Mouse (Mus musculus) neural tube, embryonic 15.5 days (tissue): ENCODE results near the gene Gcnt7. TPM values are rescaled to one million over a fixed set of nuclear protein-coding genes. Genes with fewer than 3 reads are reported as not detected.
A peak's percentile ranks its signal among the peaks of the same experiment; 100 is the strongest.

Experiments
- ATAC-seq: fragments of 200-750 bp; cut with Nextera tagmentation; 2 replicates; pipeline ENCODE4 v1.8.0; 2017; ENCODE audit warnings: mild to moderate bottlenecking, moderate TSS enrichment, moderate library complexity; ENCODE audit not compliant: low FRiP score
- H3K27ac ChIP-seq: fragments of 300-500 bp; sonication (generic); replicated peaks from 2 replicates; pipeline ENCODE4 v1.5.1; 2015; ENCODE audit warnings: mild to moderate bottlenecking, inconsistent platforms
- H3K27me3 ChIP-seq: fragments of 300-500 bp; sonication (generic); replicated peaks from 2 replicates; pipeline ENCODE4 v1.6.1; 2015; ENCODE audit warnings: inconsistent platforms
- H3K36me3 ChIP-seq: fragments of 300-500 bp; sonication (generic); 2 replicates; pipeline ENCODE4 v1.6.1; 2015; ENCODE audit warnings: inconsistent platforms
- H3K4me1 ChIP-seq: fragments of 300-500 bp; sonication (generic); 2 replicates; pipeline ENCODE4 v1.6.1; 2015; ENCODE audit warnings: inconsistent platforms
- H3K4me2 ChIP-seq: fragments of 300-500 bp; sonication (generic); 2 replicates; pipeline ENCODE4 v1.6.1; 2015; ENCODE audit warnings: inconsistent platforms, mild to moderate bottlenecking, moderate library complexity
- H3K4me3 ChIP-seq: fragments of 300-500 bp; sonication (generic); replicated peaks from 2 replicates; pipeline ENCODE4 v1.5.1; 2015; ENCODE audit warnings: mild to moderate bottlenecking, inconsistent platforms
- H3K9ac ChIP-seq: fragments of 300-500 bp; sonication (generic); replicated peaks from 2 replicates; pipeline ENCODE4 v1.6.1; 2015; ENCODE audit warnings: mild to moderate bottlenecking, inconsistent platforms
- H3K9me3 ChIP-seq: fragments of 300-500 bp; sonication (generic); replicated peaks from 2 replicates; pipeline ENCODE4 v1.6.1; 2016; ENCODE audit warnings: inconsistent platforms
- WGBS: fragments of 180-500 bp; shearing (Covaris S2); methylation state at CpG from one replicate; pipeline ENCODE4 v1.1.7; 2015; ENCODE audit warnings: mixed read lengths; 5-methylcytosine and 5-hydroxymethylcytosine counted together
- polyA plus RNA-seq: library from polyadenylated mRNA; unstranded; fragments of >200 nt; fragmentation: Nextera tagmentation; extraction: Ambion mirVana; gene quantifications from 2 replicates; pipeline ENCODE4 v1.2.1, GENCODE M21; 2015

The Gcnt7 gene
- polyA plus RNA-seq, 1 experiment from 2014 or later: 1.1 TPM

GRCm38 (mm10) chr2:172416876-172417275, 41.5 kb downstream of the Gcnt7 start:
- no peak overlapping the region for H3K9ac ChIP-seq
- H3K4me1 ChIP-seq: peaks cover 10% of the 10 kb centered on the region
- H3K36me3 ChIP-seq: no peaks in the 10 kb centered on the region
- no peak for ATAC-seq
- H3K4me2 ChIP-seq: no peak overlapping the region
- no peaks in the 10 kb centered on the region for H3K27me3 ChIP-seq
- no peak overlapping the region for H3K27ac ChIP-seq
- WGBS: 92% methylated on average over 5 of the region's 5 CpGs
- no peak overlapping the region for H3K4me3 ChIP-seq
- no peaks in the 10 kb centered on the region for H3K9me3 ChIP-seq

- H3K9ac ChIP-seq: no peak overlapping the region
- no peak for ATAC-seq
- WGBS: 71% methylated on average over 12 of the region's 12 CpGs
- no peak overlapping the region for H3K27ac ChIP-seq
- H3K4me3 ChIP-seq: no peak overlapping the region
- no peak overlapping the region for H3K4me2 ChIP-seq
- H3K9me3 ChIP-seq: no peaks in the 10 kb centered on the region
- H3K27me3 ChIP-seq: no peaks in the 10 kb centered on the region
- H3K36me3 ChIP-seq: no peaks in the 10 kb centered on the region
- peaks cover 10% of the 10 kb centered on the region for H3K4me1 ChIP-seq
These were observed 42.2 kb downstream of the Gcnt7 start for GRCm38 (mm10) chr2:172416218-172416617.

- no peak for ATAC-seq
- 65% methylated on average over 5 of the region's 5 CpGs for WGBS
- H3K27me3 ChIP-seq: no peaks in the 10 kb centered on the region
These were observed 44.5 kb downstream of the Gcnt7 start for GRCm38 (mm10) chr2:172413894-172414293.

GRCm38 (mm10) chr2:172413273-172413672, 45.1 kb downstream of the Gcnt7 start:
- peaks cover 10% of the 10 kb centered on the region for H3K4me1 ChIP-seq
- no peaks in the 10 kb centered on the region for H3K9me3 ChIP-seq
- H3K36me3 ChIP-seq: no peaks in the 10 kb centered on the region
- H3K4me3 ChIP-seq: no peak overlapping the region
- no peaks in the 10 kb centered on the region for H3K27me3 ChIP-seq
- H3K9ac ChIP-seq: no peak overlapping the region
- H3K27ac ChIP-seq: no peak overlapping the region
- no peak for ATAC-seq
- no peak overlapping the region for H3K4me2 ChIP-seq
- 34% methylated on average over 4 of the region's 4 CpGs for WGBS

More at GRCm38 (mm10) chr2:172413894-172414293, 44.5 kb downstream of the Gcnt7 start:
- Histone ChIP-seq H3K9me3 (no peaks in the 10 kb centered on the region), H3K4me1 (peaks cover 10% of the 10 kb centered on the region), H3K9ac (no peak overlapping the region), H3K36me3 (no peaks in the 10 kb centered on the region), H3K4me3 (no peak overlapping the region), H3K4me2 (no peak overlapping the region), H3K27ac (no peak overlapping the region)

- Histone ChIP-seq H3K4me3 (no peak overlapping the region), H3K4me2 (peak overlapping the region; percentile 31), H3K36me3 (no peaks in the 10 kb centered on the region), H3K27ac (no peak overlapping the region), H3K27me3 (no peaks in the 10 kb centered on the region), H3K4me1 (peaks cover 10% of the 10 kb centered on the region), H3K9ac (no peak overlapping the region), H3K9me3 (no peaks in the 10 kb centered on the region)
- no peak for ATAC-seq
- 10% methylated on average over 9 of the region's 9 CpGs for WGBS
These were observed 45.9 kb downstream of the Gcnt7 start for GRCm38 (mm10) chr2:172412454-172412853.

DNA sequence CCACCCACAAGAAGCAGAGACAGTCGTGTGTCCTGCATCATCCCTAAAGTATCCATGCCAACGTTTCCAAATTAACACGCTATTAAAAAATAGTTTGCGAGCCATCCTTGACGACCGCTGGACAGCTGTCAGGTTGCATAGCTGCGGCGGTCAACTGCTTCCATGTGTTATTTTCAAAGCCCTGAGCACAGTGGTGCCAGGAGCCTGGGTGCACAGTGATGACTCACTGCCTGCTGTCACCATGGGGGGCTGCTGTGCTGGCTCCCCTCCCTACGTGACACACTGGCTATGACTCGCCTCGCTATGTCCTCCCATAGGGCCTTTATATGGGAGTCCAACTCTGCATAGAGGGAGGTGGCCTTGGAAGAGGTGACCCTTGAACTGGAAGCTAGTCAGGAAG, 47.3 kb downstream of the Gcnt7 start:
- no peaks in the 10 kb centered on the region for H3K9me3 ChIP-seq
- no peak for ATAC-seq
- 83% methylated on average over 11 of the region's 11 CpGs for WGBS
- H3K4me1 ChIP-seq: peaks cover 10% of the 10 kb centered on the region
- H3K9ac ChIP-seq: no peak overlapping the region
- no peaks in the 10 kb centered on the region for H3K36me3 ChIP-seq
- H3K4me3 ChIP-seq: no peak overlapping the region
- H3K27me3 ChIP-seq: no peaks in the 10 kb centered on the region
- H3K27ac ChIP-seq: no peak overlapping the region
- no peak overlapping the region for H3K4me2 ChIP-seq

GRCm38 (mm10) chr2:172410686-172411085, 47.7 kb downstream of the Gcnt7 start:
- 78% methylated on average over 2 of the region's 2 CpGs for WGBS
- Histone ChIP-seq H3K9ac (no peak overlapping the region), H3K4me1 (peaks cover 10% of the 10 kb centered on the region), H3K36me3 (no peaks in the 10 kb centered on the region), H3K4me2 (no peak overlapping the region), H3K27me3 (no peaks in the 10 kb centered on the region), H3K4me3 (no peak overlapping the region), H3K27ac (no peak overlapping the region), H3K9me3 (no peaks in the 10 kb centered on the region)
- no peak for ATAC-seq

GRCm38 (mm10) chr2:172407499-172407898, 50.9 kb downstream of the Gcnt7 start:
- no peak overlapping the region for H3K27ac ChIP-seq
- no peaks in the 10 kb centered on the region for H3K9me3 ChIP-seq
- no peak overlapping the region for H3K4me3 ChIP-seq
- no peaks in the 10 kb centered on the region for H3K27me3 ChIP-seq
- WGBS: 82% methylated on average over 2 of the region's 2 CpGs
- no peak overlapping the region for H3K4me2 ChIP-seq
- peaks cover 2% of the 10 kb centered on the region for H3K4me1 ChIP-seq
- no peaks in the 10 kb centered on the region for H3K36me3 ChIP-seq
- ATAC-seq: no peak
- no peak overlapping the region for H3K9ac ChIP-seq

- WGBS: 77% methylated on average over 4 of the region's 4 CpGs
- Histone ChIP-seq H3K27ac (no peak overlapping the region), H3K4me2 (no peak overlapping the region), H3K9ac (no peak overlapping the region), H3K36me3 (no peaks in the 10 kb centered on the region), H3K4me1 (no peaks in the 10 kb centered on the region), H3K4me3 (no peak overlapping the region), H3K9me3 (no peaks in the 10 kb centered on the region), H3K27me3 (no peaks in the 10 kb centered on the region)
- ATAC-seq: no peak
These were observed 52.2 kb downstream of the Gcnt7 start for GRCm38 (mm10) chr2:172406173-172406572.

GRCm38 (mm10) chr2:172405011-172405410, 53.4 kb downstream of the Gcnt7 start:
- WGBS: 78% methylated on average over 3 of the region's 3 CpGs
- H3K27ac ChIP-seq: no peak overlapping the region
- no peaks in the 10 kb centered on the region for H3K27me3 ChIP-seq
- ATAC-seq: no peak
- H3K4me1 ChIP-seq: no peaks in the 10 kb centered on the region
- no peak overlapping the region for H3K4me2 ChIP-seq
- H3K9ac ChIP-seq: no peak overlapping the region
- no peak overlapping the region for H3K4me3 ChIP-seq
- no peaks in the 10 kb centered on the region for H3K9me3 ChIP-seq
- no peaks in the 10 kb centered on the region for H3K36me3 ChIP-seq

- Histone ChIP-seq H3K27me3 (no peaks in the 10 kb centered on the region), H3K4me1 (no peaks in the 10 kb centered on the region), H3K9ac (no peak overlapping the region), H3K9me3 (no peaks in the 10 kb centered on the region), H3K27ac (no peak overlapping the region), H3K4me2 (no peak overlapping the region), H3K4me3 (no peak overlapping the region), H3K36me3 (no peaks in the 10 kb centered on the region)
- 68% methylated on average over 7 of the region's 7 CpGs for WGBS
- ATAC-seq: no peak
These were observed 54.2 kb downstream of the Gcnt7 start for GRCm38 (mm10) chr2:172404239-172404638.

GRCm38 (mm10) chr2:172401116-172401825, 57.1 kb downstream of the Gcnt7 start:
- Histone ChIP-seq H3K4me2 (no peak overlapping the region), H3K36me3 (no peaks in the 10 kb centered on the region), H3K4me3 (no peak overlapping the region), H3K27ac (no peak overlapping the region), H3K9me3 (no peaks in the 10 kb centered on the region), H3K4me1 (no peaks in the 10 kb centered on the region), H3K27me3 (no peaks in the 10 kb centered on the region), H3K9ac (no peak overlapping the region)
- no peak for ATAC-seq
- 76% methylated on average over 13 of the region's 13 CpGs for WGBS
